Mouse (Mus musculus) kidney, postnatal 0 days (tissue): ENCODE results near the gene Cd151. TPM values are rescaled to one million over a fixed set of nuclear protein-coding genes. Genes with fewer than 3 reads are reported as not detected.

Experiments used
- ATAC-seq: fragments of 200-750 bp; cut with Nextera tagmentation; replicated peaks from 2 replicates; pipeline ENCODE4 v1.8.0; 2017; ENCODE audit warnings: low read depth, moderate number of reproducible peaks, moderate TSS enrichment, moderate library complexity; ENCODE audit not compliant: low FRiP score
- DNase-seq: peaks from one replicate; pipeline ENCODE4 v3.0.0-alpha.2; 2016; ENCODE audit warnings: low spot score
- H3K27ac ChIP-seq: fragments of 300-500 bp; sonication (generic); 2 replicates; pipeline ENCODE4 v1.5.1; 2014; ENCODE audit warnings: mild to moderate bottlenecking
- H3K27me3 ChIP-seq: fragments of 300-500 bp; sonication (generic); 2 replicates; pipeline ENCODE4 v1.6.1; 2014; ENCODE audit warnings: low read length, mixed read lengths; ENCODE audit not compliant: insufficient read depth
- H3K36me3 ChIP-seq: fragments of 300-500 bp; sonication (generic); 2 replicates; pipeline ENCODE4 v1.6.1; 2014; ENCODE audit warnings: low read length, mixed read lengths; ENCODE audit not compliant: insufficient read depth
- H3K4me1 ChIP-seq: fragments of 300-500 bp; sonication (generic); replicated peaks from 2 replicates; pipeline ENCODE4 v1.6.1; 2014; ENCODE audit warnings: antibody characterized with exemption, low read length, mixed read lengths; ENCODE audit not compliant: insufficient read depth
- H3K4me2 ChIP-seq: fragments of 300-500 bp; sonication (generic); 2 replicates; pipeline ENCODE4 v1.6.1; 2014; ENCODE audit warnings: mild to moderate bottlenecking, low read length, moderate library complexity, mixed read lengths
- H3K4me3 ChIP-seq: fragments of 300-500 bp; sonication (generic); replicated peaks from 2 replicates; pipeline ENCODE4 v1.5.1; 2014; ENCODE audit warnings: low read depth, low read length
- H3K9ac ChIP-seq: fragments of 300-500 bp; sonication (generic); 2 replicates; pipeline ENCODE4 v1.6.1; 2014; ENCODE audit warnings: low read depth, low read length
- H3K9me3 ChIP-seq: fragments of 300-500 bp; sonication (generic); replicated peaks from 2 replicates; pipeline ENCODE4 v1.6.1; 2016; ENCODE audit warnings: low read length, inconsistent platforms, mixed read lengths
- CTCF ChIP-seq: IDR thresholded peaks from 2 replicates; pipeline ENCODE4 v1.5.1; 2016; ENCODE audit warnings: antibody characterized with exemption, low read depth, mild to moderate bottlenecking, moderate library complexity
- WGBS: fragments of 180-500 bp; shearing (Covaris S2); extraction: QIAGEN DNeasy Blood & Tissue Kit; methylation state at CpG from one replicate; pipeline ENCODE4 v1.1.7; 2014; 5-methylcytosine and 5-hydroxymethylcytosine counted together
- polyA plus RNA-seq: library from polyadenylated mRNA; unstranded; fragments of >200 nt; fragmentation: Nextera tagmentation; extraction: Ambion mirVana; gene quantifications from 2 replicates; pipeline ENCODE4 v1.2.1, GENCODE M21; 2015

Gene Cd151
- polyA plus RNA-seq, 1 experiment from 2014 or later: 36.1 TPM

DNA sequence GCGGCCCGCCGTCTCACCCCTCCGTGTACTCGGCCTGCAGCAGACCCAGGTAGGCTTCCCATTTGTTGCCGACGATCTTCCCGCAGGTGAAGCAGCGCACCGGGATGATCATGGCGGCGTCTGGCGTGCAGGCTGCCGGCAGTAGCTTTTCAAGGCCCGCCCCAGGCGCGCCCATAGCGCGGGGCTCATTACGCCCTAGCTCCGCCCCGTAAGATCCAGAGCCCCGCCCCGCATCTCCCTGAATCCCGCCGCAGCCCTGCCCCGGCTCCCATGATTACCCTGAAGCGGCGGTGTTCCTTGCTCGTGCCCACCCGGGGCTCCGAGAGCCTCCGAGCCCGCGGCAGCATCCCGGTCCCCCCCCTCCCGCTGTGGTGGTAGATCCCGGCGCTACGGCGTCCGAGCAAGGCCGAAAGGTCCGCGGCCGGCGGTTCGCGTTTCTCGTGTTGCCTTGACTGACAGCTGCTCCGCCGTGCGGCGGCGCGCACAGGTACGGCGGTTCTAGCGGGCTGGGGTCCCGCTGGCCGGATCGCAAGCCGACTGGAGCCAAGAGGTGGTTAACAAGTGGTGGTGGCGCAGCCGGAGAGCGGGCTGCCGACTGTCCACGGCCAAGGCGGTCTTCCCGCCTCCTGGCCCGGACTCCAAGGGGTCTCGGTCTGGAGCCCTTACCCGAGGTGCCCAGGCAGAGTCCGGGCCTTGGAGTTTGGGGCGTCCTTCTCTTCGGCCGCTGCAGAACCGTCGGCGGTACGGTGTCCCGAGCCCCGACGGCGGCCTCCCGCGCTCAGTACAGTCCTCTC is 8.0 kb downstream of the Cd151 start, which contains the start of the genes Polr2l and Tspan4:
TSS of gene Polr2l (minus strand) at position 122 of the 794 bp plus-strand sequence.
TSS of gene Tspan4 (plus strand) at position 230 of the 794 bp plus-strand sequence.
- Histone ChIP-seq H3K4me2 (peak within 1 kb of the TSS; percentile 97), H3K36me3 (peaks cover 17% of the 10 kb centered on the region), H3K9ac (peak within 1 kb of the TSS; percentile 88), H3K9me3 (no peaks in the 10 kb centered on the region), H3K27me3 (no peaks in the 10 kb centered on the region), H3K4me3 (peak within 1 kb of the TSS; percentile 77), H3K27ac (peak within 1 kb of the TSS; percentile 96), H3K4me1 (peaks cover 23% of the 10 kb centered on the region)
- WGBS: under 1% methylated on average over 83 of the region's 87 CpGs
- ATAC-seq (peak; percentile 31), DNase-seq (peak; percentile 86)
- no peak for TF ChIP-seq CTCF

GRCm38 (mm10) chr7:141475805-141476158 is 8.6 kb downstream of the Cd151 start:
- peaks cover 19% of the 10 kb centered on the region for H3K4me1 ChIP-seq
- peak; percentile 35 for DNase-seq
- peak overlapping the region; percentile 88 for H3K9ac ChIP-seq
- peak overlapping the region; percentile 77 for H3K4me3 ChIP-seq
- ATAC-seq: 0 out of 2 replicates have a peak, but pooled peaks have one; percentile 0
- peak overlapping the region; percentile 97 for H3K4me2 ChIP-seq
- 2% methylated on average over 12 of the region's 12 CpGs for WGBS
- H3K27ac ChIP-seq: peak overlapping the region; percentile 96
- H3K27me3 ChIP-seq: no peaks in the 10 kb centered on the region
- TF ChIP-seq CTCF: no peak
- H3K36me3 ChIP-seq: peaks cover 11% of the 10 kb centered on the region
- no peaks in the 10 kb centered on the region for H3K9me3 ChIP-seq

- ATAC-seq (peak; percentile 76), DNase-seq (peak; percentile 92)
- peak overlapping the region; percentile 96 for H3K27ac ChIP-seq
- H3K9ac ChIP-seq: peak overlapping the region; percentile 88
- H3K4me3 ChIP-seq: peak overlapping the region; percentile 77
- H3K36me3 ChIP-seq: peaks cover 5% of the 10 kb centered on the region; the same call in 1 of the 2 replicates
- WGBS: 0% methylated on average over 17 of the region's 17 CpGs
- H3K27me3 ChIP-seq: no peaks in the 10 kb centered on the region
- H3K4me2 ChIP-seq: peak overlapping the region; percentile 97
- peaks cover 25% of the 10 kb centered on the region for H3K4me1 ChIP-seq
- peak; percentile 59 for TF ChIP-seq CTCF
- no peaks in the 10 kb centered on the region for H3K9me3 ChIP-seq
Measured at GRCm38 (mm10) chr7:141476226-141476980, 9.2 kb downstream of the Cd151 start.

- WGBS: 5% methylated on average over 7 of the region's 7 CpGs
- no peak for DNase-seq
Measured at GRCm38 (mm10) chr7:141476981-141477370, 9.8 kb downstream of the Cd151 start.

DNA sequence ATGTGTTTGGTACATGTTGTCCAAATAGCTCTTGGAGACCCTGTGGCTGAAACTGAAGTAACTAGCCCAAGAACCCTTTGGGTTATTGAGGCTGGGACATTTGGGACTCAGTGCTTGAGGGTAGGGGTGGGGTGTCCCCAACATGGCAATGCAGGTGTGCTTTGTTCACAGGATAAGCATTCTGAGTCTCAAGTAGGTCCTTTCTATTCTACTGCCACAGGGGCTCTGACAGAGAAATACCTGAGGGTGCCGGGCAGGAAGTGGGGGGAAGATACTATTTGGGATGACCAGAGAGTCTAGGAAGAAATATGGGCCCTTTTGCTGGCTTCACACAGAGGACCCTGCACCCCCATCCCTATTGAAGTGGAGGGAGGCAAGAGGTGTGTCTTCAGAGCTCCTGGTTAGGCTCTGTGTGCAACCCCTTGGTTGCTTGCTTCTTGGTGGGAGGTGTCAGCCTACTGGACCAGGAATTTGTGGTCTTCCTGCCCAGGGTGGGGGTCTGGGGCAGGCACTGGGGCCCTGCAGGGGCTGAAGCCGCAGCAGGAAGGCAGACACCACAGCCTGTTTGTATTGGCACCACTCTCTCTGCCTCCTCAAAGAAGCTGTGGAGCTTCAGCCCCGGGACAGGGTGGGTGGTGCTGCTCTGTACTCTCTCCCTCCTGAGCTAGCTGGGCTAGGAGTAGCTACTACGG is 10.5 kb downstream of the Cd151 start:
- H3K4me1 ChIP-seq: peaks cover 37% of the 10 kb centered on the region
- TF ChIP-seq CTCF: no peak
- peak; percentile 66 for DNase-seq
- H3K4me3 ChIP-seq: no peak overlapping the region
- peak overlapping the region; percentile 97 for H3K4me2 ChIP-seq
- peak overlapping the region; percentile 88 for H3K9ac ChIP-seq
- H3K27me3 ChIP-seq: no peaks in the 10 kb centered on the region
- no peaks in the 10 kb centered on the region for H3K36me3 ChIP-seq
- ATAC-seq: no peak
- H3K9me3 ChIP-seq: no peaks in the 10 kb centered on the region
- 38% methylated on average over 4 of the region's 4 CpGs for whole genome bisulfite sequencing
- peak overlapping the region; percentile 96 for H3K27ac ChIP-seq

More at GRCm38 (mm10) chr7:141476981-141477370, 9.8 kb downstream of the Cd151 start:
- Histone ChIP-seq H3K36me3 (0 out of 2 replicates have a peak, but pooled peaks cover 2% of the 10 kb centered on the region), H3K4me3 (peak overlapping the region; percentile 77; the same call in 1 of the 2 replicates), H3K27me3 (no peaks in the 10 kb centered on the region), H3K9ac (peak overlapping the region; percentile 88), H3K9me3 (no peaks in the 10 kb centered on the region), H3K4me1 (peaks cover 30% of the 10 kb centered on the region), H3K4me2 (peak overlapping the region; percentile 97), H3K27ac (peak overlapping the region; percentile 96)
- no peak; the same call in 1 of the 2 replicates for ATAC-seq
- peak; percentile 20; the same call in 1 of the 2 replicates for TF ChIP-seq CTCF
